Mouse (Mus musculus) erythroblast, embryonic 14.5 days (primary cell): ENCODE data around the gene Pcsk5.

Experiments
- GATA1 ChIP-seq: IDR thresholded peaks from 2 replicates; pipeline ENCODE4 v1.6.1; 2012; ENCODE audit warnings: low read length, inconsistent platforms, mixed read lengths
- TAL1 ChIP-seq: IDR thresholded peaks from 3 replicates; pipeline ENCODE4 v1.6.1; 2012; ENCODE audit warnings: low read length, inconsistent platforms, mixed read lengths

DNA sequence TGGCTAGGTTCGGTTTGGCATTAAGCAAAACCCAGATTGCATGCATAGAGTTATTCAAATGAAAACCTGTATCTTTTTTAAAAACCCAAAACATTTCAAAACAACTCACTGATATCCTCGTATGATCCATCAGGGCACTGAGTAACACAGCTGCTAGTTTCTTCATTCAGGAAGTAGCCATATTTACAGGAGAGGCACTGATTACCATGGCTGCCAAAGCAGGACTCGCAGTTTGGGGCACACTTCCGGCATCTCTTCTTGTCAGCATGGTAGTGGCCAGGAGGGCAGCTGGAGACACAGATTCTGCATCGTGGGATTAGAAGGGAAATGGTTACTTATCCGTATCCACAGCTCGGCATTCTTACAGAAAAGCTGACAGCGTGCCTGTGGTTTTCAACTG lies 265.1 kb downstream of the Pcsk5 start:
- TF ChIP-seq TAL1 (no peak), GATA1 (no peak)
